Mouse (Mus musculus): ENCODE measurements around the gene Il1a.

Il1a gene

GRCm38 (mm10) chr2:129309836-129310235 lies at the start of gene Il1a:
Gene Il1a (minus strand): TSS chr2:129309972.
- DNase-seq (ENCODE audit: low spot score in 2 of 2) = no peak

- no peak for DNase-seq (ENCODE audit: low spot score in 2 of 2)
Observed at GRCm38 (mm10) chr2:129338138-129338621, 28.4 kb upstream of the Il1a start.

- no peak for DNase-seq (ENCODE audit: low spot score in 2 of 2)
Observed at GRCm38 (mm10) chr2:129333471-129333870, 23.7 kb upstream of the Il1a start.

GRCm38 (mm10) chr2:129330540-129330939 lies 20.8 kb upstream of the Il1a start:
- DNase-seq (ENCODE audit: low spot score in 2 of 2) = no peak

- no peak for DNase-seq (ENCODE audit: low spot score in 2 of 2)
Observed at GRCm38 (mm10) chr2:129330024-129330423, 20.3 kb upstream of the Il1a start.

- DNase-seq (ENCODE audit: low spot score in 2 of 2) = no peak
Observed at GRCm38 (mm10) chr2:129328238-129328637, 18.5 kb upstream of the Il1a start.

- DNase-seq (ENCODE audit: low spot score in 2 of 2) = no peak
Observed at GRCm38 (mm10) chr2:129324216-129324615, 14.4 kb upstream of the Il1a start.

- peak; percentile 27 to 52 for DNase-seq (ENCODE audit: low spot score in 2 of 2)
Observed at GRCm38 (mm10) chr2:129322117-129322635, 12.4 kb upstream of the Il1a start.

- peak; percentile 22 for DNase-seq (ENCODE audit: low spot score in 2 of 2)
Observed at GRCm38 (mm10) chr2:129320033-129320605, 10.3 kb upstream of the Il1a start.

- DNase-seq (ENCODE audit: low spot score in 2 of 2) = no peak
Observed at GRCm38 (mm10) chr2:129315831-129316230, 6.1 kb upstream of the Il1a start.

GRCm38 (mm10) chr2:129314880-129315279 lies 5.1 kb upstream of the Il1a start:
- no peak for DNase-seq (ENCODE audit: low spot score in 2 of 2)

GRCm38 (mm10) chr2:129313934-129314333 lies 4.2 kb upstream of the Il1a start:
- DNase-seq (ENCODE audit: low spot score in 2 of 2) = no peak

- DNase-seq (ENCODE audit: low spot score in 2 of 2) = no peak
Observed at GRCm38 (mm10) chr2:129306020-129306419, 3.8 kb downstream of the Il1a start.

- no peak for DNase-seq (ENCODE audit: low spot score in 2 of 2)
Observed at GRCm38 (mm10) chr2:129297589-129297982, 12.2 kb downstream of the Il1a start.

- DNase-seq (ENCODE audit: low spot score in 2 of 2) = peak; percentile 97 to 99
Observed at GRCm38 (mm10) chr2:129296671-129297588, 12.8 kb downstream of the Il1a start, which contains the start of gene Ckap2l. Gene Ckap2l (minus strand): TSS chr2:129297212.

GRCm38 (mm10) chr2:129296086-129296485 lies 13.7 kb downstream of the Il1a start:
- no peak for DNase-seq (ENCODE audit: low spot score in 2 of 2)

GRCm38 (mm10) chr2:129295075-129295474 lies 14.7 kb downstream of the Il1a start:
- no peak for DNase-seq (ENCODE audit: low spot score in 2 of 2)

GRCm38 (mm10) chr2:129273823-129274222 lies 35.9 kb downstream of the Il1a start:
- DNase-seq (ENCODE audit: low spot score in 2 of 2) = no peak

GRCm38 (mm10) chr2:129270621-129271020 lies 39.2 kb downstream of the Il1a start:
- DNase-seq (ENCODE audit: low spot score in 2 of 2) = no peak

GRCm38 (mm10) chr2:129269986-129270385 lies 39.8 kb downstream of the Il1a start:
- no peak for DNase-seq (ENCODE audit: low spot score in 2 of 2)

GRCm38 (mm10) chr2:129269161-129269643 lies 40.6 kb downstream of the Il1a start:
- no peak for DNase-seq (ENCODE audit: low spot score in 2 of 2)

- no peak for DNase-seq (ENCODE audit: low spot score in 2 of 2)
Observed at GRCm38 (mm10) chr2:129267738-129268137, 42.0 kb downstream of the Il1a start.
